Mouse (Mus musculus) CH12.LX (cell line): ENCODE data around the gene Cfap69.
"Not testable (repeated sequence)": the region's sequence is repeated elsewhere in the genome, so short reads cannot be mapped to it uniquely, and the experiment has no call there.

Experiments used
- BHLHE40 ChIP-seq: IDR thresholded peaks from 2 replicates; pipeline ENCODE4 v1.6.1; 2011; ENCODE audit warnings: mild to moderate bottlenecking, low read depth, low read length, improper control_type of control experiment
- MAFK ChIP-seq: IDR thresholded peaks from 2 replicates; pipeline ENCODE4 v1.6.1; 2011; ENCODE audit warnings: low read length, improper control_type of control experiment; ENCODE audit not compliant: insufficient replicate concordance
- MEF2A ChIP-seq: IDR thresholded peaks from 2 replicates; pipeline ENCODE4 v1.6.1; 2014; ENCODE audit warnings: low read depth, mild to moderate bottlenecking, inconsistent platforms, low read length, improper control_type of control experiment, borderline replicate concordance
- NRF1 ChIP-seq: IDR thresholded peaks from 2 replicates; pipeline ENCODE4 v1.6.1; 2014; ENCODE audit warnings: low read depth, mild to moderate bottlenecking, inconsistent platforms, low read length, improper control_type of control experiment, moderate library complexity
- POLR2A ChIP-seq: IDR thresholded peaks from 2 replicates; pipeline ENCODE4 v1.6.1; 2011; ENCODE audit warnings: low read depth, mild to moderate bottlenecking, improper control_type of control experiment, low read length
- TCF12 ChIP-seq: IDR thresholded peaks from 2 replicates; pipeline ENCODE4 v1.6.1; 2014; ENCODE audit warnings: low read depth, mild to moderate bottlenecking, inconsistent platforms, low read length, improper control_type of control experiment
- USF2 ChIP-seq: conservative IDR thresholded peaks from 2 replicates; pipeline ENCODE4 v1.6.1; 2011; ENCODE audit warnings: low read depth, low read length, improper control_type of control experiment

GRCm38 (mm10) chr5:5684946-5685345, 20.9 kb upstream of the Cfap69 start:
- TF ChIP-seq POLR2A, USF2, MAFK, MEF2A, TCF12, BHLHE40, NRF1: not testable (repeated sequence)
